ENCODE assay signal across 25 mouse cellular contexts in genomic region chr11:43658010-43658409, GRCm38 (mm10). TPM values are rescaled to one million over a fixed set of nuclear protein-coding genes. Genes with fewer than 3 reads are reported as not detected.
"Had no signal": no experiment of that assay in that cellular context is flagged by ENCODE, and none has a peak within 500 bp of the region (broad histone marks: within the 10 kb centered on the region; RNA-seq: fewer than 3 reads in every experiment).

No protein-coding gene starts in this region.

- H3K4me2 ChIP-seq: limb, embryonic 13.5 days; liver, embryonic 12.5 days; liver, embryonic 15.5 days; midbrain, embryonic 12.5 days; midbrain, embryonic 15.5 days; neural tube, embryonic 12.5 days; neural tube, embryonic 15.5 days had no signal

- H3K4me1 ChIP-seq: limb, embryonic 13.5 days; liver, embryonic 15.5 days had no signal

- H3K27ac ChIP-seq: layer of hippocampus, adult 2 months; limb, embryonic 10.5 days; limb, embryonic 13.5 days; liver, embryonic 12.5 days; liver, embryonic 15.5 days; macrophage; midbrain, embryonic 12.5 days; midbrain, embryonic 15.5 days; neural tube, embryonic 12.5 days; neural tube, embryonic 15.5 days had no signal

- H3K36me3 ChIP-seq: limb, embryonic 10.5 days; limb, embryonic 13.5 days; liver, embryonic 12.5 days; liver, embryonic 15.5 days; midbrain, embryonic 12.5 days; midbrain, embryonic 15.5 days; neural tube, embryonic 12.5 days; neural tube, embryonic 15.5 days had no signal

- ATAC-seq: inflammation-experienced regulatory T-cells, adult 6 months; liver, embryonic 12.5 days; midbrain, embryonic 15.5 days had no signal

- H3K27me3 ChIP-seq: limb, embryonic 13.5 days; liver, embryonic 12.5 days; liver, embryonic 15.5 days; midbrain, embryonic 12.5 days; midbrain, embryonic 15.5 days; neural tube, embryonic 12.5 days; neural tube, embryonic 15.5 days had no signal

- H3K9me3 ChIP-seq: limb, embryonic 10.5 days; limb, embryonic 13.5 days; liver, embryonic 12.5 days; liver, embryonic 15.5 days; midbrain, embryonic 12.5 days; midbrain, embryonic 15.5 days; neural tube, embryonic 12.5 days; neural tube, embryonic 15.5 days had no signal

- H3K9ac ChIP-seq: limb, embryonic 13.5 days; liver, embryonic 12.5 days; liver, embryonic 15.5 days; midbrain, embryonic 12.5 days; midbrain, embryonic 15.5 days; neural tube, embryonic 12.5 days; neural tube, embryonic 15.5 days had no signal

- H3K4me3 ChIP-seq: layer of hippocampus, adult 2 months; limb, embryonic 10.5 days; limb, embryonic 13.5 days; liver, embryonic 12.5 days; liver, embryonic 15.5 days; midbrain, embryonic 12.5 days; midbrain, embryonic 15.5 days; neural tube, embryonic 12.5 days; neural tube, embryonic 15.5 days had no signal

- DNase-seq: kidney, adult 18-20 months; kidney, adult 9 months; kidney, postnatal 14 days; kidney, postnatal 4 days; layer of hippocampus, adult 9-11 months; liver; lung, adult 18-20 months; right cerebral cortex, adult 18-20 months; right cerebral cortex, postnatal 14 days; right cerebral cortex, postnatal 4 days; thymus, adult 2 months; thymus, postnatal 14 days; thymus, postnatal 4 days had no signal

RNA-seq across cellular contexts. Expression of gene Fabp6, which starts 56.7 kb away (rescaled TPM):
- polyA plus RNA-seq: inflammation-experienced regulatory T-cells, adult 6 months; kidney, embryonic 16.5 days; limb, embryonic 10.5 days; limb, embryonic 13.5 days; liver, embryonic 12.5 days; liver, embryonic 15.5 days; macrophage; midbrain, embryonic 12.5 days; midbrain, embryonic 15.5 days; neural tube, embryonic 12.5 days; neural tube, embryonic 15.5 days had no signal
